Mouse (Mus musculus): Measurements from ENCODE around the gene Ahcyl1. TPM values are rescaled to one million over a fixed set of nuclear protein-coding genes. Genes with fewer than 3 reads are reported as not detected.

Gene Ahcyl1
- polyA plus RNA-seq, 1 experiment from 2014 or later: 93.2 TPM

DNA sequence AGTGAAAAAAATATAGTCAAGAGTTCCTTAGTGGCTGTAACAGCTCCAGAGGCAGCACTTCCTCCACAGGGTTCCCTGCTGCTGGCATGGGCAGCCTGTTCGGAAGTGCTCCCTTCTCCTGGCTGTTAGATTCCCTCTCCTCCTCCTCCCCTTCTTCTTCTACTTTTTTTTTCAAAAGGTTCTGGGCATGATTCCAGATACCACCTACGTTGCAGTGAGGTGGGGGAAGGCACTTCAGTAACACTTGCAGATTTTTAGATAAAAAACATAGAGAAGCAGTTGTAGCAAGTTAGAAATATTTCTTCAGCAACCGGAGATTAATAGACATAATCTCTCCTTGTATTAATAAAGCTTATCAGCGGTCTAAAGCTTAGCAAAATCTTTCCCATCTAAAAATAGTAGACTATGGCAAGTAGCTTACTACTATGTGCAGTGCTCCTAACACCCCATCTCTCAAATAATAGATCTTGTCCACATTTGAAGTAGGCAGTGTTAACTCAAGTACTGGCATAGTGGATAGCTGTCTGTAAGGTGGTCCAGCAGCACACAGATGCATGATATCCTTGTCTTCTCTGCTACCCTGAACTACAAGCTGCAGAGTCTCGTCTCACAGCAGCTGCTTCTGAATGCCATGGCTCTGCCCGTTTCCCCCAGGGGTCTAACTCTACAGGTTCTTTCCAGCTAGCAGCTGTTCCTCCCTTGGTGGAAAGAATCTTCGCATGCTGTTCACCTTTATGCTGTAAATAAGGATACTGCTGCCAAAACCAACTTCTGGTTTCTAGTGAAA lies 15.4 kb downstream of the Ahcyl1 start:
- no peak overlapping the region for H3K4me3 ChIP-seq
- no peak overlapping the region for H3K9ac ChIP-seq
- peak overlapping the region; percentile 26 for H3K4me2 ChIP-seq
- no peaks in the 10 kb centered on the region for H3K27me3 ChIP-seq
- peak; percentile 67 for ATAC-seq (ENCODE audit: insufficient number of reproducible peaks, insufficient read depth, low FRiP score, low TSS enrichment, low read depth)
- H3K36me3 ChIP-seq: peaks cover 15% of the 10 kb centered on the region
- no peaks in the 10 kb centered on the region for H3K9me3 ChIP-seq
- H3K4me1 ChIP-seq: peaks cover 43% of the 10 kb centered on the region
- H3K27ac ChIP-seq: peak overlapping the region; percentile 61
- WGBS: 21% methylated on average over 7 of the region's 7 CpGs

DNA sequence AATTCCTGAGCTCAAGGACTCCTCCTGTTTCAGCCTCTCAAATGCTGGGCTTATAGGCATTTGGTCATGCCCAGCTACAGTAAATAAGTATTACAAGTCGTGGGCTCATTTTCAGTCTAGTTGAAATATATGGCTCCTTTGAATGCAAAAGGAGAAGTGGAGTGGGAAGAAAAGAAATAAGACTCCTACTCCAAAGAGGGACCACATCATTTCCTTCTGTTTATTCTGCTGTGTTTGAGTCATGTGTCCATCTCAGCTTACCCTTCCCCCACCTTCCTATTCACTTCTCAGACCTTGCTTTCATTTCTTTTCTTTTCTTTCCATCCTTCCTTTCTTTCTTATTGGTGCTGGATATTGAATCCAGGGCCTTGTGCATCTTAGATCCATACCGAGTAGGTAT lies 24.9 kb downstream of the Ahcyl1 start:
- H3K9me3 ChIP-seq: no peaks in the 10 kb centered on the region
- H3K27ac ChIP-seq: no peak overlapping the region
- peaks cover 90% of the 10 kb centered on the region for H3K36me3 ChIP-seq
- no peak overlapping the region for H3K4me2 ChIP-seq
- no peak for ATAC-seq (ENCODE audit: insufficient number of reproducible peaks, insufficient read depth, low FRiP score, low TSS enrichment, low read depth)
- H3K4me3 ChIP-seq: no peak overlapping the region
- H3K4me1 ChIP-seq: no peaks in the 10 kb centered on the region
- no peak overlapping the region for H3K9ac ChIP-seq
- 90% methylated on average over 2 of the region's 2 CpGs for WGBS
- H3K27me3 ChIP-seq: no peaks in the 10 kb centered on the region

DNA sequence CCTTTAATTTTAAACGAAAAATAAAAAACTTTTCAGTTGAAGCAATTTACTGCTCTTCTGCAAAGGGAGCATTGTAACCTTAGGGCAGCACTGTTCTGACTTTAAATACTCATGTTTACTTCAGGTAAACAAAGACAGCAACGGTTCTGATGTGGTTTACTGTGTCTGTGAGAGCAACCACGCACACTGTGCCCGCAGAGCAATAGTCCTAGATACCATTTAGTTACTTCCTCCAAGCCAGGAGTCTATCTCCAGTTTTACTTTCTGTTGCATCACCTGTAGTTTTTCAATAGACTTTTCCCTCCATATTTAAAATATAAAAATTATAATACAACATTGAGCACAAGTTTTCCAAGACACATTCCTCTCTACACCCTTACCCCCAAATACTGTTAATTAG lies 25.9 kb downstream of the Ahcyl1 start:
- H3K9me3 ChIP-seq: no peaks in the 10 kb centered on the region
- no peak overlapping the region for H3K4me3 ChIP-seq
- no peaks in the 10 kb centered on the region for H3K4me1 ChIP-seq
- no peak overlapping the region for H3K27ac ChIP-seq
- no peaks in the 10 kb centered on the region for H3K27me3 ChIP-seq
- WGBS: 85% methylated on average over 4 of the region's 4 CpGs
- no peak overlapping the region for H3K4me2 ChIP-seq
- H3K9ac ChIP-seq: no peak overlapping the region
- H3K36me3 ChIP-seq: peaks cover 89% of the 10 kb centered on the region
- no peak for ATAC-seq (ENCODE audit: insufficient number of reproducible peaks, insufficient read depth, low FRiP score, low TSS enrichment, low read depth)

DNA sequence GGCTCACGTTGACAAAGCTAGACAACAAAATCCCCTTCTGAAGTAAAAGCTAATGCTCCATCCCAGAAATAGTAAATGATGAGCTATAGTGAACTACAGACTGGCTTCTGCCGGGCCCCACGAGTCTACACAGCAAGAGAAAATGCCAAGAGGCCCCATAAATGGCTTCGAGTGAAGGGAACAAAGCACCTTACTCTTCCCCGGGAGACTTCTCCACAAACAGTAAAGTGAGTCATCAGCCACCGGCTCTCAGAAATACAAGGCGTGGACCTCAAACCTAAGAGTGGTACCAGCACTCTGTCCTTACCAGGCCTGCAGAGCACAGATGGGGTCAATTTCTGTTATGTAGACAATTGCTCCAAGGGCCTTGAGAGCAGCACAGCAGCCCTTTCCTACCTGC lies 27.6 kb downstream of the Ahcyl1 start:
- Histone ChIP-seq H3K36me3 (peaks cover 89% of the 10 kb centered on the region), H3K4me1 (no peaks in the 10 kb centered on the region), H3K27ac (0 out of 2 replicates have a peak overlapping the region, but pooled peaks have one; percentile 8), H3K9ac (no peak overlapping the region), H3K4me2 (no peak overlapping the region), H3K9me3 (no peaks in the 10 kb centered on the region), H3K27me3 (no peaks in the 10 kb centered on the region), H3K4me3 (no peak overlapping the region)
- no peak for ATAC-seq (ENCODE audit: insufficient number of reproducible peaks, insufficient read depth, low FRiP score, low TSS enrichment, low read depth)
- WGBS: 76% methylated on average over 7 of the region's 7 CpGs

DNA sequence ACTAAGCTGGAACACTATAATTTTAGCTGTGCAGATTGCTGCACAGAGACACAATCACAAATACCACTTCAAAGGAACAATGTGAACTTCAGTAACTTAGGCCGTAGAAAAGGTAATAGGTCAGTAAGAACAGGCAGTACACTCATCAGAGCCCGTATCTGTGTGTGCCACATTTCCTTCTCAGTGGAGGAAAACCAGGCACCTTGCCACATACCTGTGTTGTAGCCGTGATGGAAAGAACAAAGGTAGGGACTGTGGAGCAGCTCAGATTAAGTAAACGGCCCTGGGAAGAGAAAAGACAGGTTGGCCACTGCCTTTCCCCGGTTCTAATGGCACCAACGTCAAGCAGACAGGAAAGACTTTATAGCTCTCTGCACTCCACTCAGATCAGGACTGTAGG lies 28.9 kb downstream of the Ahcyl1 start:
- Histone ChIP-seq H3K9me3 (no peaks in the 10 kb centered on the region), H3K4me3 (no peak overlapping the region), H3K36me3 (peaks cover 93% of the 10 kb centered on the region), H3K27me3 (no peaks in the 10 kb centered on the region), H3K9ac (no peak overlapping the region), H3K4me2 (no peak overlapping the region), H3K27ac (no peak overlapping the region), H3K4me1 (no peaks in the 10 kb centered on the region)
- WGBS: 84% methylated on average over 6 of the region's 6 CpGs
- no peak for ATAC-seq (ENCODE audit: insufficient number of reproducible peaks, insufficient read depth, low FRiP score, low TSS enrichment, low read depth)

DNA sequence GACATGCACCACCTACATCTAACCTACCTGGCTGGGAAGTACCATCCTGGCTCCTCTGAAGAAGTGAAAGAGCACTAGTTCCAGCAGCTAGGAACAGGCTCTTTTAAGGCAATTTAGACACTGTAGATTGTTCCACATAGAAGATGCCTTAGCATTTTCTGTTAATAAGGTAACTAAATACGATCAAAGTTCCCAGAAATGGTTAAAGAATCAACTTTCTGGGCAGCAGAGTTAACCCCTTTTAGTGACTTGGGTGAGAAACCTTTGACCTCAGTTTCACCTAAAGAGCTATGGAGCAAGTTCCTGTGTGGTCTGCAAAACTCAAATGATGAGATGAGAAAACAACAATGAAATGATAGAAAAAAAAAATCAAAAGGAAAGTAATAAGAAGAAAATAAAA lies 31.7 kb downstream of the Ahcyl1 start:
- H3K4me1 ChIP-seq: no peaks in the 10 kb centered on the region
- H3K27ac ChIP-seq: no peak overlapping the region
- ATAC-seq (ENCODE audit: insufficient number of reproducible peaks, insufficient read depth, low FRiP score, low TSS enrichment, low read depth): no peak
- H3K9ac ChIP-seq: no peak overlapping the region
- no peak overlapping the region for H3K4me3 ChIP-seq
- WGBS: 91% methylated on average over 1 of the region's 1 CpGs
- H3K27me3 ChIP-seq: no peaks in the 10 kb centered on the region
- H3K36me3 ChIP-seq: peaks cover 96% of the 10 kb centered on the region
- H3K9me3 ChIP-seq: no peaks in the 10 kb centered on the region
- H3K4me2 ChIP-seq: no peak overlapping the region

DNA sequence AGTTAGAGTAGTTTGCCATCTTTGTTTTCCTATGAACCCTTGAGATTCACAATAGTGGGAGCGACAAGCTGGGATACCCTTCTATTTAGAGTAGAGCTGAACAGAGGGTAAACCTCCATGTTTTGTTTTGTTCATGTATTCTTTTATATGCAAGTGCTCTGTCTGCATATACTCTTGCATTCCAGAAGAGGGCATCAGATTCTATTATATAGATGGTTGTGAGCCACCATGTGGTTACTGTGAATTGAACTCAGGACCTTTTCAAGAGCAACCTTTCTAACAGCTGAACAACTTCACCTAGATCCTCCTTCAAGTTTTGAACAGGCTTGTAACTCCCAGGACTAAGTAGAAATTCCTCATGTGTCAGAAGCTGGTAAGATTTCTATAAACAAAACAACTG lies 37.4 kb downstream of the Ahcyl1 start:
- no peaks in the 10 kb centered on the region for H3K27me3 ChIP-seq
- H3K36me3 ChIP-seq: peaks cover 50% of the 10 kb centered on the region
- H3K27ac ChIP-seq: no peak overlapping the region
- no peaks in the 10 kb centered on the region for H3K4me1 ChIP-seq
- no peak overlapping the region for H3K4me3 ChIP-seq
- H3K9ac ChIP-seq: no peak overlapping the region
- 83% methylated on average over 1 of the region's 1 CpGs for WGBS
- no peaks in the 10 kb centered on the region for H3K9me3 ChIP-seq
- no peak for ATAC-seq (ENCODE audit: insufficient number of reproducible peaks, insufficient read depth, low FRiP score, low TSS enrichment, low read depth)
- no peak overlapping the region for H3K4me2 ChIP-seq

DNA sequence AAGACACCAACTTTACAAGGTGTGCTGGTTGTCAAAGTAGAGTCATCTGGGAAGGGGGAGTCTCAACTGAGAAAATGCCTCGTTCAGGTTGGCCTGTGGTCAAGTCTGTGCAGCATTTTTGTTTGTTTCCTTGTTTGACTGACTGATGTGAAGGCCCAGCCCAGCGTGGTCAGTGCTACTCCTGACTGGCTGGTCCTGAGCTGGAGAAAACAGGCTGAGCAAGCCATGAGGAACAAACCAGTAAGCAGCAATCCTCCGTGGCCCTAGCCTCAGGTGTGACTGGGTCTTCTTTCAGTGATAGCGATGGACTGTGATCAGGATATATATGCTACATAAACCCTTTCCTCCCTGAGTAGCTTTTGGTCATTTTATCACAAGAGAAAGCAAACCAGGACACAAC lies 39.5 kb downstream of the Ahcyl1 start:
- Histone ChIP-seq H3K27me3 (no peaks in the 10 kb centered on the region), H3K36me3 (peaks cover 28% of the 10 kb centered on the region), H3K9ac (no peak overlapping the region), H3K9me3 (no peaks in the 10 kb centered on the region), H3K4me3 (no peak overlapping the region), H3K27ac (no peak overlapping the region), H3K4me1 (no peaks in the 10 kb centered on the region), H3K4me2 (no peak overlapping the region)
- no peak for ATAC-seq (ENCODE audit: insufficient number of reproducible peaks, insufficient read depth, low FRiP score, low TSS enrichment, low read depth)
- WGBS: 74% methylated on average over 4 of the region's 4 CpGs

DNA sequence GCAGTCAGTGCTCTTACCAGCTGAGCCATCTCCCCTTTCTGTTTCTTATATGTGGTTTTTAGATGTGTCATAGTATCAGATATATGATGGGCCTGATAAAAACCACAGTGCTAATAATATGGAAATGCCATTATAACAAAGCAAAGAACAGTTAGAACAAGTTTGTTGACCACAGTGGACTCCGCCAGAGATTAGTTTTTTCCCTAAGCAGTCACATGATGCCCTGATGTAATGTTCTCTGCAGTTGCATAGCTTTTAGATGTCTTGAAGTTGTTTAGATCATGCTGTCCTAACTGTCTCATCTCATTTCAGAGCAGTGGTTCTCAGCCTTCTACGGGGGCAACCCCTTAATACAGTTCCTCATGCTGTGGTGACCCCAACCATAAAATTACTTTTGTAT lies 40.2 kb downstream of the Ahcyl1 start:
- Histone ChIP-seq H3K36me3 (peaks cover 24% of the 10 kb centered on the region), H3K4me3 (no peak overlapping the region), H3K27me3 (no peaks in the 10 kb centered on the region), H3K9me3 (no peaks in the 10 kb centered on the region), H3K9ac (no peak overlapping the region), H3K4me1 (no peaks in the 10 kb centered on the region), H3K4me2 (no peak overlapping the region), H3K27ac (no peak overlapping the region)
- ATAC-seq (ENCODE audit: insufficient number of reproducible peaks, insufficient read depth, low FRiP score, low TSS enrichment, low read depth): no peak
- WGBS: 88% methylated on average over 2 of the region's 2 CpGs

DNA sequence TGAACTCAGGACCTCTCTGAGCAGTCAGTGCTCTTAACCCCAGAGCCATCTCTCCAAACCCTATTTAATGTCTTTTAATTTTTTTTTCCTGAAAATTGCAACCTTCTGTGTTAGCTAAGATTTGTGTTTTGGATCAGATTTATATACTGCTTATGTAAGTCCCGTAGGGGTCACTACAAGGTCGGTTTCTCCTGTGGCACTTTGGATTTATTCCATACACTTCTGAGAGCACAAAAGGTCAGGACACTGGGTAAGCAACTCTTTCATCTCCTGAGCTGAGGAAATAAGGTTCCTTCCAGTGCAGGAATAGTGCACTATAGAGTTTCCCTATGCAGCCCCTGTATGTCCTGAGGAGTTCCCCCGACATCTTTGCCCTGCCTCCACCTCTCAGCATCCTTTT lies 40.9 kb downstream of the Ahcyl1 start:
- no peaks in the 10 kb centered on the region for H3K4me1 ChIP-seq
- H3K36me3 ChIP-seq: peaks cover 17% of the 10 kb centered on the region
- no peaks in the 10 kb centered on the region for H3K9me3 ChIP-seq
- no peak overlapping the region for H3K27ac ChIP-seq
- H3K9ac ChIP-seq: no peak overlapping the region
- no peak overlapping the region for H3K4me2 ChIP-seq
- no peak for ATAC-seq (ENCODE audit: insufficient number of reproducible peaks, insufficient read depth, low FRiP score, low TSS enrichment, low read depth)
- H3K4me3 ChIP-seq: no peak overlapping the region
- H3K27me3 ChIP-seq: no peaks in the 10 kb centered on the region
- 70% methylated on average over 3 of the region's 3 CpGs for WGBS

DNA sequence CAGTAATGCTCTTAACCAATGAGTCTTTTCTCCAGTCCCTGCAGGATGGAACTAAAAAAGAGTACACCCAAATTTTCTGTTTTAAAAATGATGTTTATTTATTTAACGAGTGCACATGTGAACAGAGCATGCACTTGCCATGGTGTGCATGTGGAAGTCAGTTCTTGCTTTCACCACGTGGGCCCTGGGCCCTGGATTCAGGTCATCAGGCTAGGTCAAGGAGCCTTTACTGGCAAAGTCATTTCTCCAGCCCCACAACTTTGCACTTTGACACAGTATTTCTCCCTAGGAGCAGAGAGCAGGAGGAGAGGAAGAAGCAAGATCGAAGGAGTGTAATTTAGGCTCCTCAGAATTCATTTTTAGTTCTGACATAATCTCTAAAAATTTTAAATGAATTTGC lies 41.5 kb downstream of the Ahcyl1 start:
- no peak overlapping the region for H3K27ac ChIP-seq
- no peak overlapping the region for H3K9ac ChIP-seq
- H3K4me1 ChIP-seq: no peaks in the 10 kb centered on the region
- no peaks in the 10 kb centered on the region for H3K27me3 ChIP-seq
- H3K4me3 ChIP-seq: no peak overlapping the region
- H3K36me3 ChIP-seq: peaks cover 11% of the 10 kb centered on the region
- no peak for ATAC-seq (ENCODE audit: insufficient number of reproducible peaks, insufficient read depth, low FRiP score, low TSS enrichment, low read depth)
- no peak overlapping the region for H3K4me2 ChIP-seq
- WGBS: 82% methylated on average over 3 of the region's 3 CpGs
- H3K9me3 ChIP-seq: no peaks in the 10 kb centered on the region

DNA sequence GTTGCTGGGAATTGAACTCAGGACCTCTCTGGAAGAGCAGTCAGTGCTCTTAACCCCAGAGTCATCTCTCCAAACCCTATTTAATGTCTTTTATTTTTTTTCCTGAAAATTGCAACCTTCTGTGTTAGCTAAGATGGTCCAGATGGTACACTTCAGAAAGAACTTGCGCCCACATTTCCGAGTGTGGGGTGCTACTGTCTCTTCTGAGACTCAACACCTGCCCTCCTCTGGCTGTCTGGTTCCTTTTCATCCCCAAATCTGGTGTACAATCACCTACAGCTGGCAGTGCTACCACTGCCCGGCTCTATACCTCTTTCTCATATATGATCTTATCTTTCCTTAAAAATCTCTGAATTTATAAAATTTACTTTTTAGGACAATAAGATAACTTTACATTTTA lies 43.4 kb downstream of the Ahcyl1 start:
- Histone ChIP-seq H3K4me3 (no peak overlapping the region), H3K4me1 (peaks cover 1% of the 10 kb centered on the region; the same call in 1 of the 2 replicates), H3K4me2 (no peak overlapping the region), H3K27me3 (no peaks in the 10 kb centered on the region), H3K9ac (no peak overlapping the region), H3K27ac (no peak overlapping the region), H3K9me3 (no peaks in the 10 kb centered on the region), H3K36me3 (no peaks in the 10 kb centered on the region)
- ATAC-seq (ENCODE audit: insufficient number of reproducible peaks, insufficient read depth, low FRiP score, low TSS enrichment, low read depth): no peak
- WGBS: 86% methylated on average over 3 of the region's 3 CpGs
